1 mouse cellular context compared by ENCODE assay signal in genomic region chr6:125129710-125130402, GRCm38 (mm10).
TF ChIP-seq lines count a peak whose summit lies in the region.

No protein-coding gene starts in this region.

TF ChIP-seq in CH12.LX, 34 proteins besides CTCF, POLR2A, EP300 and RAD21:
- no peak for TF ChIP-seq ZKSCAN1 (IDR thresholded peaks at IDR 0.05; ENCODE audit: borderline replicate concordance, low read depth, low read length)
- TF ChIP-seq E2F4 (IDR thresholded peaks at IDR 0.05; ENCODE audit: insufficient replicate concordance, low read depth, low read length), result no peak
- no peak for TF ChIP-seq GABPA (IDR thresholded peaks at IDR 0.05; ENCODE audit: insufficient replicate concordance, low read depth, low read length)
- TF ChIP-seq KAT2A (IDR thresholded peaks at IDR 0.05; ENCODE audit: insufficient replicate concordance, low read length), result no peak
- TF ChIP-seq POLR2AphosphoS2 (IDR thresholded peaks at IDR 0.05; ENCODE audit: low read depth, low read length), result no peak
- TF ChIP-seq TBP (conservative IDR thresholded peaks at IDR 0.05; ENCODE audit: low read depth, low read length), result no peak
- no peak for TF ChIP-seq ZMIZ1 (IDR thresholded peaks at IDR 0.05; ENCODE audit: low read depth, low read length)
- no peak for TF ChIP-seq NELFE (IDR thresholded peaks at IDR 0.05; ENCODE audit: low read depth, low read length)
- TF ChIP-seq CHD2 (IDR thresholded peaks at IDR 0.05; ENCODE audit: low read length), result no peak
- TF ChIP-seq USF2 (conservative IDR thresholded peaks at IDR 0.05; ENCODE audit: low read depth, low read length), result no peak
- TF ChIP-seq USF1 (IDR thresholded peaks at IDR 0.05; ENCODE audit: low read depth, low read length), result no peak
- TF ChIP-seq HCFC1 (IDR thresholded peaks at IDR 0.05; ENCODE audit: low read depth, low read length), result no peak
- TF ChIP-seq RCOR1 (conservative IDR thresholded peaks at IDR 0.05; ENCODE audit: low read depth, low read length), result no peak
- no peak for TF ChIP-seq MXI1 (IDR thresholded peaks at IDR 0.05; ENCODE audit: low read depth, low read length)
